Mouse (Mus musculus) central nervous system, embryonic 11.5 days (tissue): ENCODE results near the gene Zfp61. TPM values are rescaled to one million over a fixed set of nuclear protein-coding genes. Genes with fewer than 3 reads are reported as not detected.

ENCODE experiments used
- polyA plus RNA-seq: library from polyadenylated mRNA; depleted of rRNA; stranded (reverse); fragments of >200 nt; gene quantifications from 2 replicates; pipeline ENCODE4 v1.2.3, GENCODE M21; 2012; rRNA removed

The Zfp61 gene
- polyA plus RNA-seq: 46.2 and 50.8 TPM in 2 replicates

DNA sequence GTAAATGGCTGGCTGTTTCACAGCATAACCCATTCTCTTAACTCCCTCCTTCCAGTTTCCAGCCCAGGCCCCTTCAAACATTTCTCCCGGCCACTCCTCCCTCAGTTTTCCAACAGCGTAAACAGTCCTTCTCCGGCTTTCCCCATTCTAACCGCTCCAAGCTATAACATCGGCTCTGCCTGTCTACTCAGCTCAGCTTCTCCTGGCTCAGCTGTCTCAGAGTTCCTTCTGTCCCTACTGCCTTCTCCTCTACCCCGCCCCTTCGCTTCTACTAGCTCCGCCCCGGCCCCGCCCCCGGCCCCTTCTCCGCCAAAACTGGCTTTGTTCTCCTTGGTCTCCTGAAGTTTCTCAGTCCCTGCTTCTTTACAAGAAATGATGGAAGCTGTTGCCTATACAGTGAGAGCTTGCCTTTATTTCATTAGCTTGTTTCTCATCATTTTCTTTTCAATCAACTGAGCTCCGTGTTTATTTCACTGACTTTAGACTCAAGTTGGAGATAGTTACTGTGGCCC lies at the start of gene Zfp61:
TSS of gene Zfp61 (minus strand) at position 462 of the 512 bp plus-strand sequence.

DNA sequence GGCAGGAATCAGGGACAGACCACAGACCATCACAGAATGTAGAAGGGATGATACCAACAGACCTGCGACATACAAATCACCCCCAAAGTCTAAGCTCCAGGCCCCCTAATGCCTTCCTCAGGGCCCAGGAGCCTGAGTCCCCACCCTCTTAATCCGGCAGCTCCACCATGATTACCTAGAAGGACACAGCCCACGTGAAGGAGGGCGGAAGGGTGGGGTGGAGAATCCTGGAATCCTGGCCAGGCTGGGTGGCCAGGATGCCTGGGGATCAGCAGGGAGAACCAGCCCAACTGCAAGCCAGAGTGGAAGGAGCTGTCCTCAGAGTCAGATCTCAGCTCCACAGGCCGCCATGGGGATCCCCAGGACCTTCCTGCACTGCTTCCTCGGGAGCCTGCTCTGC lies 47.9 kb upstream of the Zfp61 start, which contains the start of gene Lypd5:
TSS of gene Lypd5 (plus strand) at position 301 of the 400 bp plus-strand sequence.

GRCm38 (mm10) chr7:24333304-24333986 lies 32.4 kb upstream of the Zfp61 start, which contains the start of gene Tescl:
Gene Tescl (minus strand): TSS chr7:24333936.

GRCm38 (mm10) chr7:24316567-24317092 lies 15.6 kb upstream of the Zfp61 start, which contains the start of gene Zfp94:
Gene Zfp94 (minus strand): TSS chr7:24316666.

DNA sequence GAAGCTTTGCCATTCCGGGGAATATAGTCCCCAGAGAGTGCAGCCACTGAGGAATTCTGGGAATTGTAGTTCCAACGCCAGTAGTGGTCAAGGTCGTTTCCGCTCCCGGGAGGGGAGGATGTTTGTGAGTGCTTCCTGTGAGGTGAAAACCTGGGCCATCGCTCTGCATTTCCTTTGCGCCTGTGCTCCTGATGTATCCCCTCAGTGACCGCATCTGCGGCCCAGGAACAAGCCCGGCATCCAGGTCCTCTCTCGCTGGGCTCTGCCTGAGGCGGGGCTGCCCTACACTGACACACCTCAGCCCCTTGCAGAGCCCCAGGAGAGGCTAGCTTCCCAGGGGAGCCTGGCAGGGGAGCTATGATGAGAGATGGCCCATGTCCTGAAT lies 30.8 kb downstream of the Zfp61 start, which contains the start of gene Zfp93:
TSS of gene Zfp93 (plus strand) at position 133 of the 385 bp plus-strand sequence.

GRCm38 (mm10) chr7:24254633-24255474 lies 46.2 kb downstream of the Zfp61 start, which contains the start of gene Zfp108:
Gene Zfp108 (plus strand): TSS chr7:24254794.

Other genes with a start within 250 kb of the Zfp61 start
- gene Vmn1r183, start 248.0 kb downstream of the Zfp61 start, polyA plus RNA-seq: not detected in 2 replicates
- 32.3 and 35.1 TPM in 2 replicates for gene Zfp180, start 219.3 kb downstream of the Zfp61 start, polyA plus RNA-seq
- gene Zfp112, start 188.9 kb downstream of the Zfp61 start, polyA plus RNA-seq: 2.6 and 3.6 TPM in 2 replicates
- 9.4 and 12.1 TPM in 2 replicates for gene Zfp235, start 167.1 kb downstream of the Zfp61 start, polyA plus RNA-seq
- 2.0 and 3.0 TPM in 2 replicates for gene Zfp114, start 126.2 kb downstream of the Zfp61 start, polyA plus RNA-seq
- gene Zfp111, start 89.8 kb downstream of the Zfp61 start, polyA plus RNA-seq: 6.3 and 7.0 TPM in 2 replicates
- 3.0 and 4.6 TPM in 2 replicates for gene Zfp109, start 63.7 kb downstream of the Zfp61 start, polyA plus RNA-seq
- gene Zfp108, start 46.4 kb downstream of the Zfp61 start, polyA plus RNA-seq: 1.5 and 3.2 TPM in 2 replicates
- gene Zfp93, start 30.8 kb downstream of the Zfp61 start, polyA plus RNA-seq: 4.5 and 6.8 TPM in 2 replicates
- 15.5 and 18.2 TPM in 2 replicates for gene Zfp94, start 15.4 kb upstream of the Zfp61 start, polyA plus RNA-seq
- 0.16 and 0.25 TPM in 2 replicates for gene Tescl, start 32.7 kb upstream of the Zfp61 start, polyA plus RNA-seq
- 0.02 TPM in 1 of 2 replicates, not detected in the other for gene Lypd5, start 48.0 kb upstream of the Zfp61 start, polyA plus RNA-seq
- gene Kcnn4, start 69.0 kb upstream of the Zfp61 start, polyA plus RNA-seq: 7.4 and 11.9 TPM in 2 replicates
- 39.6 and 40.1 TPM in 2 replicates for gene Smg9, start 98.4 kb upstream of the Zfp61 start, polyA plus RNA-seq
- not detected in 2 replicates for gene Irgc1, start 151.1 kb upstream of the Zfp61 start, polyA plus RNA-seq
- gene Plaur, start 161.3 kb upstream of the Zfp61 start, polyA plus RNA-seq: 1.9 and 2.7 TPM in 2 replicates
- 76.5 and 113 TPM in 2 replicates for gene Cadm4, start 180.8 kb upstream of the Zfp61 start, polyA plus RNA-seq
- 87.0 and 164 TPM in 2 replicates for gene Zfp428, start 205.8 kb upstream of the Zfp61 start, polyA plus RNA-seq
- gene AC161166.1, start 211.2 kb upstream of the Zfp61 start, polyA plus RNA-seq: not detected in 2 replicates
- 19.9 and 20.5 TPM in 2 replicates for gene Irgq, start 229.5 kb upstream of the Zfp61 start, polyA plus RNA-seq
- gene Pinlyp, start 244.9 kb upstream of the Zfp61 start, polyA plus RNA-seq: 0.28 TPM in 1 of 2 replicates, not detected in the other
- gene Xrcc1, start 245.1 kb upstream of the Zfp61 start, polyA plus RNA-seq: 111 and 112 TPM in 2 replicates